Mouse (Mus musculus) left cerebral cortex, postnatal 25 days (tissue): ENCODE data around the gene Itm2c. TPM values are rescaled to one million over a fixed set of nuclear protein-coding genes. Genes with fewer than 3 reads are reported as not detected.

Experiments
- DNase-seq, 2 experiments: peaks; one replicate each; pipeline ENCODE4 v3.0.0; 2022; ENCODE audit warnings: low spot score in 2 of 2, mixed read lengths in 1 of 2
- intact Hi-C: fragments of 180-260 bp; cut with DNase I; formaldehyde crosslinking; loops from one replicate; pipeline ENCODE4 v1.15.1; 2025
- total RNA-seq, 2 experiments: library from RNA; stranded (reverse); gene quantifications; 2 replicates each; pipeline ENCODE4 v1.2.3; 2021

Itm2c gene
- total RNA-seq, 2 experiments from 2014 or later = 732 to 765 TPM

DNA sequence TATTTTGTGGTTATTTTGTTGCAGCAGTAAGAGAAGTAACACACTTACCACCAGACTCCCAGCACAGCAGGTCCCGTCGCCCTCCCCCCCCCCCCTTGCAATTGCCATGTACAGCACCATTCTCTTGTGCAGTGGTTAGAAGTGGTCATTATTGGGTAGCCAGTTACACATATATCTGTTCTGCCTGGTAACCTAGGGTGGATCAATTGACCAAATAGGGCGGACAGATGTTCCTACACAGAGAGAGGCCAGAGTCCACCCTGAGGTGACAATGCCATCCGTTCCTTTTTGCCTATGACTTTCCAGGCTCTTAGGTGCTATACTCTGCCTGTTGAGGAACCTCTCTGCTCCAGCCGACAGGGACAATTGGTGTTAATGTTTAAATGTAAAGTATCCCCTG is 31.1 kb downstream of the Itm2c start:
- intact Hi-C loops = no loop called here
- DNase-seq = no peak

DNA sequence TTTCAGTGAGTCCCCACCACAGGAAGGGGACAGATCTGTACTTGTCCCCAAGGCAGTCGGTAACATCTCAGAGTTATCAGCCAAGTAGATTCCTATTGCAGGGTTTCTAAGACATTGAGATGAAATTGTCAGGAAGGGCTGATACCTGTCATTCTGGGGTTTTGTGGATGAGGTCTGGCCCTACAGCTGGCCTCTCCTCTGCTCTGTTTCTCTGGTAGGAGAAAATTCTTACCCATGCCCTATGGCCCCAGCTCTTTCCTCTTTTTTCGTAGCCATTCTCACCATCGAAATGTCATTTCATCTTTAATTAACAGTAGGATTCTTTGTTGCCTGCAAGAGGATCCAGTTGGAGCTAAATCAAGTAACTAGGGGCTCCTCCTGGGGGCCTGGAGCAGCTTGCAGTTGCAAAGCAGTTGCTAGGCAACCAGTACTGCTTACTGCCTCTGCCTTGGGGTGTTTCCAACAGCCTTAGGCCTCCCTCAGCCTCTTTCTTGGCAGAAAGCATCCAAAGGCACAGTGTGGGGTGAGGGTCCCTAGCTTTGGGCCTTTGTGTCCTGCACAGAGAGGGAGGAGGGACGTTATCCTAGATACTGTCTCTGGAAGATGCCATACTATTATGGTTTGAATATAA is 34.1 kb downstream of the Itm2c start, which contains the start of gene 4933407L21Rik:
Gene 4933407L21Rik (plus strand): TSS at position 427 of the 631 bp plus-strand sequence.
- intact Hi-C loops = loop anchor here (1.0 kb wide), 1 partner anchor 28 kb away; no protein-coding TSS in a partner anchor
- DNase-seq = peak; percentile 83 to 95

DNA sequence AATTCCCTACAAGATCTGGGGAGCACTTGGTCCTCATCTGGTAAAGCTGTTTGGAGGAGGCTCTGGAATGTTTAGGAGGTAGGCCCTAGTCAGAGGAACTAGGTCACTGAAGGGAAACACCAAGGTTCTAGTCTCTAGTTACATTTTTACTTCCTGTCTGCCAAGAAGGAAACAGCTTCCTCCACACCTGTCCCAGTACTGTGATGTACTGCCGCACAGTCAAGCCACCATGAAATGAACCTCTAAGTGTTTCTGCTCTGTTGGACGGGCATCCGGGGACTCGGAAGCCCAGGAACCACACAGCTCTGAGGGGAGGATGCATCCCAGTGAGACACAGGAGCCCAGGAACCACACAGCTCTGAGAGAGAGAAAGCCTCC is 34.6 kb downstream of the Itm2c start:
- intact Hi-C loops = loop anchor here (1.0 kb wide), 1 partner anchor 28 kb away; no protein-coding TSS in a partner anchor
- DNase-seq = no peak

DNA sequence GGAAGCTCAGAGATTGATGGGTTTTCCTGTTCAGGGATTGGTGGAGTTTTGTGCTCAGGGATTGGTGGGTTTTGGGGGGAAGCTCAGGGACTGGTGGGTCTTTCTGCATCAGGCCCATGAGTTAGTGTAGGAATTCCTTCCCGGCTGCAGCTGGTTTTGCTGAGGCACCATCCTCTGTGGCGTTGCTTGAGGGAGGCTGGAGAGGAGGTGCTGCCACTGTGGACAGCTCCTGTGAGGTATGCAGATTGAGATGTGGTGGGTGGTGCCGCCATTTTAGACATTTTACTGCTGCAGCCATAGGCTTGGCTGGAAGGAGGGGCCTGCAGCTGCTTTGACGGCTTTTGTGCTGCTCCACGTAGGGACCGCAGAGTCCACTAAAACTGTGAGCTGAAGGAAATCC is 35.3 kb downstream of the Itm2c start:
- DNase-seq = no peak

DNA sequence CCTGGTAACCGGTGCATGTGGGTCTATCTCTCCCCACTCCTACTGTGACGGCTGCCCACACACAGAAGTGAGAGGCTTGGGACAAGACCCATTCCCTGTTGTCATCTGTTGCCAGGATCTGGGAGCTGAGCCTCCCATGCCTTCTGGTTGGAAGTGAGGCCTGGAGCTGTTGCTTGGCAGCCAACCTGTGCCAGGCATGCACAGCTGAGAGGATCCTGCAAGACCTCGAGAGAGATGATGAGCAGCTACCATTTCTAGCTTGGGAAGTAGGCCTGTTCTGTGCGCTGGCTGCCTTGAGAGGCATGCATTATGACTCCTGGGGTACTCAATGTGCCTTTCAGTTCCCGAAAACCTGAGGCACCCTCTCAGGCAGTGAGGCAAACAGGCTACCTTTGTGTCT is 37.1 kb downstream of the Itm2c start:
- intact Hi-C loops = loop anchor here (5.0 kb wide), 1 partner anchor 126 kb away; no protein-coding TSS in a partner anchor
- peak in 1 of 2 experiments; percentile 66 for DNase-seq

More for the DNA sequence above, 35.3 kb downstream of the Itm2c start:
- intact Hi-C loops = no loop called here

DNA sequence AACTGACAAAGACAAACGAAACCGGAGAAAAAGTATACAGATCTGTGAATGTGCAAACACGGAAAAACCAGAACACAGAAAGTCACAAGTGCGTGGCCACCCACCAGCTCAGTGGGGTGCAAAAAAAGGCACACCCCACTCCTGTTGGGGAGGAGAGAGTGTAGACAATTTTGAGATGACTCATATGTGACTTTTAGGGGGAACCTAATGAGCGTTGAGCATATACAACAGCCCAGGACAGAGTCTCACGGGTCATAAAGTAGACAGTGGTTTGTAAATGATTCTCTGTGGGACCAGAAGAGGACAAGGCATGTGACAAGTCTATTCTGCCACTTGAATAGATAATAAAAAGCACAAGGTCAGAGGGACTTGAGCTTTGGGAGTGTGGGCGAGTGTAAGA is 39.1 kb downstream of the Itm2c start:
- DNase-seq = peak in 1 of 2 experiments; percentile 48
- intact Hi-C loops = loop anchor here (2.0 to 5.0 kb wide), 2 partner anchors 38 to 124 kb away; partner anchors contain the start of gene Itm2c

DNA sequence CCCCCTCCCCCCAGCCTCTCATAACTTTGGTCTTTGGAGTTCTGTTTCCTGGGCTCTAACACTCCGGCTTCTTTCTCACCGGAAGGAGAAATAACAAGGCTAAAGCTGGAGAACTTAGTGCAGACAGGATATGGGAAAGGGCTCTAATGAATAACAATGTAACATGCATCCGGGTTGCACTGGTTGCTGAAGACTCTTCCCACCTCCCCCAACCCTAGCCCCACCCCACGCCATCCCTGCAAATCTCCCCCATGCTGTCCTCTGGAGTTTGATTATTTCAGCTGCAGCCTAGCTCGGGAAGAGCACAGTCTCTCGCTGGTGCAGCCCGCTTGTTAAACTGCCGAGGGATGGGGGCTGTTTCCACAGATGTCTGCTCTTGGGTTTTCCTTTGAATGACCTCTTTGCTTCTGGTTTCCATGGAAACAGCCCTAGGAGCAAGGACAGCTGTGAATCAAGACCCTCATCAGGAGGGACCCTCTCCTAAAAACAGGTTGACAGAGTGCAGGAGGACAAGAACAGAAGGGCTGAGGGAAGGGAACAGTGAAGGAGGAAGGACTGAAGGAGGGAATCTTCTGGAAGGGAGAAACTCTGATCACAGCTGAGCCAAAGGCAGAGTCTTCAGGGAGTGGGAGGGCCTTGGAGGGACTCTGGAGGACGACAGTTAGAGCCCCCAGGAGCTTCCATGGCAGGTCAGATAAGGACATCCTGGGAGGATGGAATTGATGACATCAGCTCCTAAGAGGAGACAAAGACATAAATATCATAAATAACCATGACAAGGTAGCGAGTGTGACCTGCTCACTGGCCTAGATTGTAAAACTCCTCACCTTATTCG is 39.8 kb downstream of the Itm2c start:
- peak in 1 of 2 experiments; percentile 28 for DNase-seq
- intact Hi-C loops = loop anchor here (2.0 to 5.0 kb wide), 3 partner anchors 39 to 123 kb away; partner anchors contain the start of gene Itm2c

DNA sequence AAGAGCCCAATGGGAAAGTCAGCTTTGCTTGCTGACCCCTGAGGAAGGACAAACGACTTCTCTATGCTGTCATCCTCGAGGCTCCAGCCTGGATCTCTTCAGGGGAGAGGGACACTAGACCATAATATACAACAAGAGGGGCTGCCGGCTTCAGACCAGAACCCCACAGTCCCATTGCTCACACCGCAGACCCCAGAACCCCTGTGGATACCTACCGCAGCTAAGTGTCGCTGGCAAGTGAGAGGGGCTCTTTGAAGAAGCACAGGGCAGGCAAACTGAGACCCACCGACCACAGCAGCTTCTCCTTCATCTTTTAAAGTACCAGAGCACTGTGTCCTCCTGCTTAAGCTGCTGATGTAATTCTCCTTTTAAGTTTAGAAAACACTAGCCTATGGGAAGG is 40.5 kb downstream of the Itm2c start:
- DNase-seq = no peak
- intact Hi-C loops = loop anchor here (2.0 to 5.0 kb wide), 2 partner anchors 74 to 123 kb away; no protein-coding TSS in a partner anchor

DNA sequence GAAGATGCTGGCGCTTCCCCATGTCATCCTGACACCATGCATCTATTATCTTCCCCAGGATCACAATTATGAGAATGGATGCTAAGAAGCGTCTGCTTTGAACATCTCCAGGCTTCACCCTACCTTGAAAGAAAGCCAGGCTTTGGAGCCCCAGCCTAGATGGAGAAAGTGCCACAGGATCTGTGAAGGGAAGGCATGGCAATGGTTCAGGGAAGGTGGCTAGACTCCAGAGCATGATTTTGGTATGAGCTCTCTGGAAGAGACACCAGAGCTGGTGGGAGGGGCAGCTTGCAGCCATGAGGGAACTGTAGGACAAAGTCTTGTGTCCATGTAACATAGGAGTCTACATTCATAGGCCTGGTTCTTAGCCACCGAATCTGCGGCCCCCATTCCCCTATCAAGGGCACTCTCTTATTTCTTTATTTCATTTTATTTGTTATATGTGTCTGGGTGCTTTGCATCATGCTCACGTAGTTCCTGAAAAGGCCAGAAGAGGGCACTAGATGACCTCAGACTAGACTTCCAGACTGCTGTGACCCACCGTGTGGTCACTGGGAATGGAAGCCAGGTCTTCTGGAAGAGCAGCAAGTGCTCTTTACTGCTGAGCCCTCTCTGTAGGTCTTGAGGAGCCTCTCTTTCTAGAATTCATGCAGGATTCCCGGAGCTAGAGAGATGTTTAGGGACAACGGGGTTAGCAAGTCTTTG is 41.2 kb downstream of the Itm2c start:
- intact Hi-C loops = loop anchor here (2.0 kb wide), 1 partner anchor 74 kb away; no protein-coding TSS in a partner anchor
- peak in 1 of 2 experiments; percentile 74 for DNase-seq

DNA sequence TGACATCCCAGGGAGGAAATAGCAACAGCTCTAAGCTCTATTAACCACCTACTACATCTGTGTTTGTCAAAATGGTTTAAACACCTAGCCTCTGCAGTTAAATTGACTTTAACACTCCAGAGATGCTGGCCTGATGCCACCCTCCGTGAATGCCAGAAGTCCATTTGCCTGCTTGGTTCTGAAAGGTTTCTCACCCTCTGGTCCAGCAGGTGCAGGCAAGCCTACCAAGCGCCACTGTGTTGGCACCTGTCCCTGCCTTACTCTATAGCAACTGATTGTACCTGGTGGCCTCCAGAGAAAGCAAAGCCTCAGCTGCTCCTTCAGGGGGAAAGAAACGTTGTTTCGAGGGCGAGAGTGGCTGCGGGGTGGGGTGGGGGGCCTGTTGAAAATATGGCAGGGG is 42.2 kb downstream of the Itm2c start:
- no peak for DNase-seq
- intact Hi-C loops = no loop called here

DNA sequence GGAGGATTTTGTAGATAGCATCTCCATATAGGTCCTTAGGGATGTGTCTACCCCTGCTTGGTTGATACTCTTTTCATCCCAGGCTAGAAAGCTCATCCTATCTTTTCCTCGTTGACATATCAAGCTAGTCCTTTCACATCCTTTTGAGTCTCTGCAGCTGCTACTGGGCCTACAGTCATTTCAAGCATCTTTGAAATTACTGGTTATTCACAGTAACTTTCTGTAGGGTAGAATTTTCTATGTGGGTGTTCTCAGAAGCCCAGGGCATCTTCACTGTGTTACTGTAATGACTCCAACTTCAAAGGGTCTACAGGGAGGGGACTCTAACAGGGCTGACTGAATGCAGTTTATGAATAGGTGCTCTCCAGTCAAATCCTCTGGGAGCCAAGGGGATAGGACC is 43.2 kb downstream of the Itm2c start:
- DNase-seq = no peak
- intact Hi-C loops = no loop called here

DNA sequence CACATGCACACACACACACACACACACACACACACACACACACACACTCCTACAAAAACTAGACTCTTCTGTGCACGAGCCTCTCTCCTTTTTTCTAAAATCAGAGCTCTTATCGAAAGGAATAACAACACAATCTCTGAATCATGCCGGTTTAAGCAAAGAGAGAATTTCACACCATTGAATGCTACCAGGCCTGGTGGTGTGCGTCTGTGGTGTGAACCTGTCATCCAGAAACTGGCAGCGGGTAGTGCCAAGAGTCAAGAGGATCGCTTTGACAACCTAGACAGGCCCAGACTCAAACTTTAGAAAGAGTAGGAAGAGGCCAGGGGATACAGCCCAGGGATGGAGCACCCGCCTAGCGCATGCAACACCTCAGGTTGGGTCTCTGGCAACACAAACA is 48.2 kb downstream of the Itm2c start:
- intact Hi-C loops = no loop called here
- peak in 1 of 2 experiments; percentile 64 for DNase-seq

DNA sequence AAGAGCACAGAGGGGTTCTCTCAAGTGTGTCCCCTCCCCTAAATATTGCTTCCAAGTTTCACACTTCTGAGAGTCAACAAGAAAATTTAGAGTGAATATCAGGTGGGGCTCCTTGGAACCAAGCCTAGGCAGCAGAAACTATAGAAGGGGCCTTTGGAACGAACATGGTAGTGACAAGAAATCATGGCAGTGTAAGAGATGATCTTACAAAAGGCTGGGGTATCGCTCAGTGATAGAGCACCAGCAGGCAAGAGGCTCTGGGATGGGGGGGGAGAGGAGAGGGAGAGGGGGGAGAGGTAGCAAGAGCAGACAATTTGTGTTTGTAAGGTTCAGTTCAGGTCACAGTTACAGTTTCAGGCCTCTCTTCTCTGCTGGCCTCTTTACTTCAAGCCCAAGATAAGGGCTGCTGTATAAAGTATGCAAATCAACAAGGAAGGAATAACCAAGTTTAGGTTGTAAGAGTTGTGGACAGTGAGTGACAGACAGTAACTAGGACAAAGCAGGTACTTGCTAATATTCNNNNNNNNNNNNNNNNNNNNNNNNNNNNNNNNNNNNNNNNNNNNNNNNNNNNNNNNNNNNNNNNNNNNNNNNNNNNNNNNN is 55.1 kb downstream of the Itm2c start:
- intact Hi-C loops = no loop called here
- no peak for DNase-seq

DNA sequence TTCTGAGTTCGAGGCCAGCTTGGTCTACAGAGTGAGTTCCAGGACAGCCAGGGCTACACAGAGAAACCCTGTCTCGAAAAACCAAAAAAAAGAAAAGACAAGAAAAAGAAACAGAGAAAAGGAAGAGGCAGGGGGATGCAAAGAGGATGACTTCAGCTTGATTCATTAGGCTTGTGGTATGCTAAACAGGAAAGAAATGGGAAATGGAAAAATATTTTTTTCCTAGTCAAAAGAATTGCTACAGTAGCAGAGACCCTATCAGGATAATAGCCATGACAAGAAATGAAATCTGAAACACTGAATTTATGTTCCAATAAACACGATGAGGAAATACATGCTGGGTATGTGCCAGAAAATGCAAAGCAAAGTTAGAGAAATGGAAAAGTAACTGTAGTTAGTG is 61.1 kb downstream of the Itm2c start:
- no peak for DNase-seq
- intact Hi-C loops = no loop called here

DNA sequence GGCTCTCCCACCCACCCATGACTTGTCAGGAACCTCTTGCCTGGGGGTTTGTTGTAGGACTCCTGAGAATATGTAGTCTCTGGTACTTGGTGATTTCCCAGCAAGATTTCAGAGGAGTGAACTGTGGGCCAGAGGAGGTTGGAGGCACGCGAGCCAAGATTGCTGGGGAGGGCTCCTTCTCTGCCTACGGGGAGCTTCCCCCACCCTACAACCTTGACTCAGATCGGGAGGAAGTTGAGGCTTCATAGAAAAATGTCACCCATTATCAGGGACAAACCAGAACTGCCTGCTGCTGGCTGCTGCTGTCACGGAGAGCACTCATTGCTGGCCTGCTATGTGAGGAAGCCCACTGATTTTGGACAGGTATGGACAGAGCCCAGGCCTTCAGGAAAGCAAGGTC is 63.2 kb downstream of the Itm2c start:
- intact Hi-C loops = no loop called here
- no peak for DNase-seq

DNA sequence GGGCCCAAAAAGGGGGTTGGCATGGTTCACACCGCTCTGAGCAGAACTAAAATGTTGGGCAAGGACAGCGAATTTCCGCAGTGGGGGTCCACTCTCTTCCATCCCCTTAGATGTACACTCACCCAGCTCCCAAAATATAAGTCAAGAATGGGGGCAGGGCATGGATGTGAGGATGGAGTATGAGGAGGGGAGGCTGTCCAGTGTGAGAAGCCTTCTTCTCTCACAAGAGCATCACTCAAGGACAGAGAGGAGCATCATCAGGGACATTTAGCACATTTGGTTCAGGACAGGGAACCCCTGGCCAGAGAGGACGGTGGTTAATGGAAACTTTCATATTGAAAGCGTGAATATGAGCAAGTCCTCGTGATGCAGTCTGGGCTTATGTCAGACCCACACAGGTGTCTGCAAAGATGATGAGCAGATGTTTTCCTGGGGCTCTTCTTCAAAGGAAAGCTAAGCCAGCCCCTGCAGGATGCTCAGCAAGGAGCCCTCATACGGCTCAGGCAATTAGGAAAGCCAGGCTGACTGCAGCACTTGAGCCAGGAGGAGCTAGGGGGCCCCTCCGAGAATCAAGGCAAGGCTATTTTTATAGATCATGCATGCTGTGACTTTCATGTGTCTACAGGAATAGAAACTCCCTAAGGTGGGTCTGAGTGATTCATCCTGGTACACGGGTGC is 64.0 kb downstream of the Itm2c start:
- DNase-seq = peak in 1 of 2 experiments; percentile 72
- intact Hi-C loops = no loop called here
